Mouse (Mus musculus) hindbrain, embryonic 12.5 days (tissue): ENCODE data around the gene Scd4. TPM values are rescaled to one million over a fixed set of nuclear protein-coding genes. Genes with fewer than 3 reads are reported as not detected.

Experiments used
- ATAC-seq: fragments of 200-750 bp; cut with Nextera tagmentation; 2 replicates; pipeline ENCODE4 v1.8.0; 2017; ENCODE audit warnings: moderate TSS enrichment; ENCODE audit not compliant: low FRiP score
- H3K27ac ChIP-seq: fragments of 300-500 bp; sonication (generic); 2 replicates; pipeline ENCODE4 v1.5.1; 2016; ENCODE audit warnings: mild to moderate bottlenecking
- H3K27me3 ChIP-seq: fragments of 300-500 bp; sonication (generic); 2 replicates; pipeline ENCODE4 v1.6.1; 2016; ENCODE audit warnings: mild to moderate bottlenecking
- H3K36me3 ChIP-seq: fragments of 300-500 bp; sonication (generic); 2 replicates; pipeline ENCODE4 v1.6.1; 2016; ENCODE audit warnings: mild to moderate bottlenecking
- H3K4me1 ChIP-seq: fragments of 300-500 bp; sonication (generic); 2 replicates; pipeline ENCODE4 v1.6.1; 2016
- H3K4me2 ChIP-seq: fragments of 300-500 bp; sonication (generic); replicated peaks from 2 replicates; pipeline ENCODE4 v1.6.1; 2016; ENCODE audit warnings: mild to moderate bottlenecking
- H3K4me3 ChIP-seq: fragments of 300-500 bp; sonication (generic); 2 replicates; pipeline ENCODE4 v1.5.1; 2016; ENCODE audit warnings: mild to moderate bottlenecking
- H3K9ac ChIP-seq: fragments of 300-500 bp; sonication (generic); 2 replicates; pipeline ENCODE4 v1.6.1; 2016; ENCODE audit warnings: mild to moderate bottlenecking, moderate library complexity
- H3K9me3 ChIP-seq: fragments of 300-500 bp; sonication (generic); replicated peaks from 2 replicates; pipeline ENCODE4 v1.6.1; 2016; ENCODE audit warnings: mild to moderate bottlenecking
- WGBS: fragments of 180-500 bp; shearing (Covaris S2); methylation state at CpG from one replicate; pipeline ENCODE4 v1.1.7; 2016; 5-methylcytosine and 5-hydroxymethylcytosine counted together
- polyA plus RNA-seq: library from polyadenylated mRNA; unstranded; fragments of >200 nt; fragmentation: Nextera tagmentation; extraction: Ambion mirVana; gene quantifications from 2 replicates; pipeline ENCODE4 v1.2.1, GENCODE M21; 2016

Scd4 gene
- polyA plus RNA-seq, 1 experiment from 2014 or later = 0.10 TPM

DNA sequence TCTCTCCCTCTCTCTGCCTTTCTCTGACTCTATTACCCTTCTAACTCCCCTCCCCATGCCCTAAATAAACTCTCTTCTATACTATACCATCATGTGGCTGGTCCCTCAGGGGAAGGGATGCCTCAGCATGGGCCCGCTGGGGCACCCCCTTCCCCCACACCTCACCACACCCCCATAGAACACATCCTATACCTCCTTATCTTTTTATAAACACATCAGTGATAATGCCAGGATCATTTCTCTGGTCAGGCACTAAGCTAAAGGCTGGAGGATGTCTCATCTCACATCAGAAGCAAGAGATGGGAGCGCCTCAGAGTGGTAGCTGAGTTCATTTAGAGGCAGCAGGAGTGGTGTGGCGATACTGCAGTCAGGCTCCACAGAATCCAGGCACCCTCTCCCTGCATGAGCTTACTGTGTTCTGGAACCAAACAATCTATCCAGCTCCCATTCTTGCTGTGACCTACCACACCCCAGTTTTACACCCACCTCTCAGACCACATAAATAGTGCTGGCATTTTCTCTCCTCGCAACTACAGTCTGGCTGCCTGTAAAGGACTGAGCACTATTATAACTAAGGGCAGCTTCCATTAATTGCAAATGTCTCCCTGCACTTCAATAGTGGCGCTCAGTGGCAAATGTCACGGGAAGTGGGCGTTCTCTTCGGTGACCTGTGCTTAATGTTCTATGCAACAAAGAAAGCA is 21.4 kb upstream of the Scd4 start:
- Histone ChIP-seq H3K27ac (peak overlapping the region; percentile 64), H3K9me3 (no peaks in the 10 kb centered on the region), H3K27me3 (no peaks in the 10 kb centered on the region), H3K4me2 (no peak overlapping the region), H3K36me3 (peaks cover 17% of the 10 kb centered on the region), H3K4me3 (no peak overlapping the region), H3K9ac (no peak overlapping the region), H3K4me1 (peaks cover 22% of the 10 kb centered on the region)
- 52% methylated on average over 8 of the region's 8 CpGs for WGBS
- no peak for ATAC-seq

DNA sequence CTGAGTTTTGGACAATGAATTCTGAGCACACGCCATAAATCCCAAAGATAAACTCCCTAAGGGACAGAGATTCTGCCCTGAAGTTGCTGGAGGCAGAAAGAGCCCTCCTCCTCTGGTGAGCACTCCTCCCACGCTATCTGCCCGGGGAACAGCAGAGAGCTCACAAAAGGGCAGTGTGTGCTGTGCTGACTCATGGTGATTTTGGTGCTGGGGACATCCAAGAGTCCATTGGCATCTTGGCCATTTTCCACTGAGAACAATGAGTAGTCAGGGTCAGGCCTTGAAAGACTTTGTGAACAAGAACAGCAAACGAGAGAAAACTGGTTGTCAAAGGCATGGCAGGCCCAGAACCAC is 20.9 kb upstream of the Scd4 start:
- peak overlapping the region; percentile 64 for H3K27ac ChIP-seq
- no peak overlapping the region for H3K9ac ChIP-seq
- WGBS = 22% methylated on average over 4 of the region's 4 CpGs
- H3K27me3 ChIP-seq = no peaks in the 10 kb centered on the region
- H3K4me2 ChIP-seq = no peak overlapping the region
- ATAC-seq = no peak
- no peak overlapping the region for H3K4me3 ChIP-seq
- peaks cover 12% of the 10 kb centered on the region for H3K36me3 ChIP-seq
- no peaks in the 10 kb centered on the region for H3K9me3 ChIP-seq
- H3K4me1 ChIP-seq = peaks cover 22% of the 10 kb centered on the region

DNA sequence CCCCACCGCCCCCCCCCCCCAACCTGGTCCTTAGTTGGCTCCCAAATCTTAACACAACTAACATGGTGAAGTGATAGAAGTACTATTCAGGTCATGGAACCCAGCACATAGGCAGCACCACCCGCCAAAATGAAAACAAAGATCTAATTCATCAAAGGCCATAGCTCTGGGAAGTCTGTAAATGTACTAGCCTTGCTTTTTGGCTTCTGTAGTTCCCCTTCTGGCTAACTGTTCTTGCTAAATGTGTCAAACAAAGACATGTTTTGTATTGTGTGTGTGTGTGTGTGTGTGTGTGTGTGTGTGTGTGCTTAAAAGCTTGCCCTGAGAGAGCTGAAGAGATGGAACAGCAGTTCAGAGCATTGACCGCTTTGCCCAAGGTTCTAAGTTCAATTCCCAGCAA is 19.8 kb upstream of the Scd4 start:
- no peak for ATAC-seq
- Histone ChIP-seq H3K4me3 (no peak overlapping the region), H3K36me3 (peaks cover 2% of the 10 kb centered on the region), H3K27me3 (no peaks in the 10 kb centered on the region), H3K27ac (no peak overlapping the region), H3K9me3 (no peaks in the 10 kb centered on the region), H3K9ac (no peak overlapping the region), H3K4me1 (peaks cover 22% of the 10 kb centered on the region), H3K4me2 (no peak overlapping the region)
- 71% methylated on average over 3 of the region's 3 CpGs for WGBS

DNA sequence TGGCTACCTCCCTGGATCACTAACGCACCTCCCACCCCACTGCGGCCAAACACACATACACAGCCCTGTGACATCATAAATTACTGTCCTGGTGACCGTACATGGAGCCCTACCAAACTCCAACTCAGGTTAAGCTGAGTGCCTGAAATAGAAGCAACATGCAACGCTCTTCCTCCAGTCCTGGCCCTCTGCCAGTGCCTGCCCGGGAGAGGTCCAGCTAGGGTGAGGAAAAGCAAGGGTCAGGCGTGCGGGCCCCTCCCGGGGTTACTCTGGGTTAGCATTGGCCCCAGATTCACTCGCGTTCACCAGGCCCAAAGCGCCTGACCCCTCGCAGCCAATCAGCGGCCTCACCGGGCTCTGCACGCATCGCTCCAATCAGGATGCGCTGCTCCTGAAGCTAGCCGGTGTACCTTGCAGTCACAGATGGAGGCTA is 18.5 kb upstream of the Scd4 start:
- Histone ChIP-seq H3K9me3 (no peaks in the 10 kb centered on the region), H3K27ac (peak overlapping the region; percentile 5; the same call in 1 of the 2 replicates), H3K9ac (peak overlapping the region; percentile 39), H3K4me2 (peak overlapping the region; percentile 67), H3K27me3 (no peaks in the 10 kb centered on the region), H3K4me1 (peaks cover 22% of the 10 kb centered on the region), H3K4me3 (peak overlapping the region; percentile 38), H3K36me3 (peaks cover 2% of the 10 kb centered on the region; the same call in 1 of the 2 replicates)
- WGBS = 5% methylated on average over 18 of the region's 18 CpGs
- peak; percentile 92 for ATAC-seq

DNA sequence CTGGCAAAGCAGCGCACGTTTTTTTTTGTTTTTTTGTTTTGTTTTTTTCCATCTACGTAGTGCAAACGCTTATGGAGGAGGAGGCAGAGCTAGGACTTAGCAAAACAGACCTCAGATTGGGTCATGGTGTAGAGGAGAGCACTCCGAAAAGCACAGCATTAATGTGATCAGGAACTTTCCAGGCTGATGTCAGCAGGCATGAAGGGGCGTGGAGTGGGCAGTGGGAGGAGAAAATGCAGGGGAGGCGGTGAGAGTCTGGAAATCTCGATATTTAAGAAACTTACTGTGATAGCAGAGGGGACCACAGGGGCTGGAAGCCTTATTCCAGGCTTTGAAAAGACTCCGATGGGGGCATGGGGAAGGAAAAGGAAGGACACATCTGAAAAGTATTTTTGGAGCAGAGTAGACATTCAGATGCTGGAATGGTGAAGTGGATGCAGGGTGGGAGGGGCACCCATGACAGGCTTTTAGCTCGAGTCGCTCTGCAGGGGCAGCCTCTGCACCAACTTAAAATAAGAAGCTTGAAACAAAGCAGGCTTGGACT is 17.9 kb upstream of the Scd4 start:
- Histone ChIP-seq H3K9me3 (no peaks in the 10 kb centered on the region), H3K4me1 (peaks cover 22% of the 10 kb centered on the region), H3K4me3 (peak overlapping the region; percentile 38), H3K9ac (peak overlapping the region; percentile 39), H3K36me3 (peaks cover 2% of the 10 kb centered on the region; the same call in 1 of the 2 replicates), H3K27me3 (no peaks in the 10 kb centered on the region), H3K4me2 (peak overlapping the region; percentile 67), H3K27ac (peak overlapping the region; percentile 0; the same call in 1 of the 2 replicates)
- ATAC-seq = peak; percentile 71
- WGBS = under 1% methylated on average over 11 of the region's 11 CpGs

DNA sequence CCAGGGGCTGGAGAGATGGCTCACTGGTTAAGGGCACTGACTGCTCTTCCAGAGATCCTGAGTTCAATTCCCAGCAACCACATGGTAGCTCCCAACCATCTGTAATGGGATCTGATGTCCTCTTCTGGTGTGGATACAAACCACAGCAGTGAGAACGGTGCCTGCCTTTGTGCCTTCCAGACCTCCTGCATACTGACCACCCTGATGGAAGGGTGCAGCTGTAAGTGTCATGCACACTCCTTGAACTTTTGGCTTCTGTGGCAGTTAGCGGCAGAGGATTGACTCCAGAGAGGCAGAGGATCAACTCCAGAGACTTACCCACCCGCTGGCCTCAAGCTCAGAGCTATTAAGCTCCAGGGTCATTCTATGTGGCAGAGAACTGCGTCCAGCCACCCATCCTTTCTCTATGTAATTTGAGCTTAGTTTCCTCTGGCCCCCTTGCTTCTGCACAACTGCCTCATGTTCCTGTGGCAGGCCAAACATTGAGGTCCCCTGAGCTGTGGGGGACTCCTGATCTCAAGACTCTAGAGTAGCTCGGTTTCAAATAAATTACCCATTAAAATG is 16.1 kb upstream of the Scd4 start:
- Histone ChIP-seq H3K4me1 (peaks cover 11% of the 10 kb centered on the region), H3K9ac (no peak overlapping the region), H3K27me3 (no peaks in the 10 kb centered on the region), H3K36me3 (peaks cover 2% of the 10 kb centered on the region; the same call in 1 of the 2 replicates), H3K9me3 (no peaks in the 10 kb centered on the region), H3K27ac (no peak overlapping the region), H3K4me3 (no peak overlapping the region), H3K4me2 (no peak overlapping the region)
- ATAC-seq = no peak
- 56% methylated on average over 5 of the region's 5 CpGs for WGBS

DNA sequence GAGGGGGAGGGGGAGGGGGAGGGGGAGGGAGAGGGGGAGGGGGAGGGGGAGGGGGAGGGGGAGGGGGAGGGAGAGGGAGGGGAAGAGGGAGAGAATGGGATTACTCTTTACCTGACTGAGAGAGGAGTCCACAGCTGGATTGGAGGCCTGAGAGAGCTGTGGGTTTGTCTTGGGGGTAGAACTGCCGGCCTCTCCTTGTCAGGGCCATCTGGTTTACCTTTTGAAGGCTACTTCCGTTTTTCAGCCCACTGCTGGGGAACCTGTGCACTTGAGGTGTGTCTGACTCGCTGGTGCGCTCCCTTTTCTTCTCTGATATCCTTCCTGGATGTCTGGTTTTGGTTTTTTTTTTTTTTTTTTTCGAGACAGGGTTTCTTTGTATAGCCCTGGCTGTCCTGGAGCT is 15.5 kb upstream of the Scd4 start:
- WGBS = 79% methylated on average over 5 of the region's 5 CpGs
- Histone ChIP-seq H3K27me3 (no peaks in the 10 kb centered on the region), H3K4me1 (peaks cover 8% of the 10 kb centered on the region), H3K4me3 (no peak overlapping the region), H3K9me3 (no peaks in the 10 kb centered on the region), H3K9ac (no peak overlapping the region), H3K36me3 (peaks cover 2% of the 10 kb centered on the region; the same call in 1 of the 2 replicates), H3K27ac (no peak overlapping the region), H3K4me2 (no peak overlapping the region)
- ATAC-seq = no peak

DNA sequence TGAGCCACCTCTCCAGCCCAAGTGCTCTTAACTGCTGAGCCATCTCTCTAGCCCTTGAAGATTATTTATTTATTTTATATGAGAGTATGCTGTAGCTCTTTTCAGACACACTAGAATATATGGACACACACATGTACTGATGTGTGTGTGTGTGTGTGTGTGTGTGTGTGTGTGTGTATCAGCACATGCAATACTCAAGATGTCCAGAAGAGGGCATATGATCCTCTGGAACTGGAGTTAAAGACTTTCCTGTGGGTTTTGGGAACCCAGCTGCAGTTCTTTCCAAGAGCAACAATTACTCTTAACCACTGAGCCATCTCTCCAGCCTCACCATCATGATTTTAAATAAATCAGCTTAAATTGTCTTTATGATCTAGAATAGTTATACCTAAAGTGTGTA is 14.3 kb upstream of the Scd4 start:
- no peaks in the 10 kb centered on the region for H3K9me3 ChIP-seq
- no peak for ATAC-seq
- H3K9ac ChIP-seq = no peak overlapping the region
- H3K4me2 ChIP-seq = no peak overlapping the region
- no peak overlapping the region for H3K27ac ChIP-seq
- H3K4me3 ChIP-seq = no peak overlapping the region
- no peaks in the 10 kb centered on the region for H3K27me3 ChIP-seq
- peaks cover 2% of the 10 kb centered on the region; the same call in 1 of the 2 replicates for H3K36me3 ChIP-seq
- H3K4me1 ChIP-seq = peaks cover 8% of the 10 kb centered on the region

DNA sequence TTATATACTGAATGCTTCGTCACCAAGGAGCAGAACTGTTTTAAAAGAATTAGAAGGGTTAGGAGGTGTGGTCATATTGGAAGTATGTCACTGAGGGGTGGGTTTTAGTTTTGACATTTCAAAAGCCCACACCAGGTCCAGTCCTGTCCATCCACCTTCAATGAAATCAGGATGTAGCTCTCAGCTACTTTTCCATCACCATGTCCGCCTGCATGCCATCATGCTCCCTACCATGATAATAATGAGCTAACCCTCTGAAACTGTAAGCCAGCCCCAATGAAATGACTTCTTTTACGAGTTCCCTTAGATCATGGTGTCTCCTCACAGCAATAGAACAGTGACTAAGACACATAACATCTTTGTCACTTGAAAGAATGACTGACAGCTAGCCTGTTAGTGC is 12.6 kb upstream of the Scd4 start:
- WGBS = 91% methylated on average over 3 of the region's 3 CpGs
- no peak for ATAC-seq
- Histone ChIP-seq H3K27me3 (no peaks in the 10 kb centered on the region), H3K4me3 (no peak overlapping the region), H3K27ac (no peak overlapping the region), H3K36me3 (peaks cover 2% of the 10 kb centered on the region; the same call in 1 of the 2 replicates), H3K4me1 (no peaks in the 10 kb centered on the region), H3K9me3 (no peaks in the 10 kb centered on the region), H3K4me2 (no peak overlapping the region), H3K9ac (no peak overlapping the region)

DNA sequence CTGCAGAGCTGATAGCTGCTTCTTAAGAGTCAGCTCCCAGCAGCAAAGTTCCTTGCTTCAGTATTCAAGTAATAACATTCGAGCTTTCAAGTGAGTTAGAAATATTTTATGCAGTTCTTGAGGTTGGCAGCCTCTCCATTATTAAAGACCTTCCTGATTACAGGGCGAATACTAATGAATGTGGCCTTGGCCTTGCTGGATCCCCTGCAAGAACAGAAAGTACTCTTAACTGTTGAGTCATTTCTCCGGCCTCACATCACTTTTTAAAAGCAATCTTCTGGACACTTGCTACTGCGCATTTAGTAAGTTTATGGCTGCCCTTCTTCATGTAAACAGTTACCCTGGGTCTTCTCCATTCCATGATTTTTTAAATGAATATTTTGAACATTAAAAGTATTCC is 11.7 kb upstream of the Scd4 start:
- Histone ChIP-seq H3K9me3 (peaks cover 2% of the 10 kb centered on the region; the same call in 1 of the 2 replicates), H3K36me3 (peaks cover 2% of the 10 kb centered on the region; the same call in 1 of the 2 replicates), H3K4me3 (no peak overlapping the region), H3K4me2 (no peak overlapping the region), H3K4me1 (no peaks in the 10 kb centered on the region), H3K9ac (no peak overlapping the region), H3K27ac (no peak overlapping the region), H3K27me3 (no peaks in the 10 kb centered on the region)
- 81% methylated on average over 4 of the region's 4 CpGs for whole genome bisulfite sequencing
- no peak for ATAC-seq

DNA sequence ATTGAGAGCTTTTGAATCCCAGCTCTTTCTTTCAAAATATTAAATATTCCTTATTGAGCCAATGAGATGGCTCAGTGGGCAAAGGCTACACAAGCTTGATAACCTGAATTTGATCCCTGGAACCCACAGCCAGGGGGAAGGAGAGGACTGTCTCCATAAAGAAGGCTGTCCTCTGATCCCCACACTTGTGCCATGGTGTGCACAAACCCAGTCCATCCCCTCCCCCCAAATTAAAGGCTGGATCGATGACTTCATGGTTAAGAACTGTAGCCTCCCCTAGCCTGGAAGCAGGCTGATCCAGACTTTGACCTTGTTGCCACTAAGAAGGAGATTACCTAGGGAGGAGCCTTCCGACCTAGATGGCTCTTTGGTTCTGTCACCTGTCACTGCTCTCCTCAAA is 11.3 kb upstream of the Scd4 start:
- Histone ChIP-seq H3K9me3 (peaks cover 4% of the 10 kb centered on the region; the same call in 1 of the 2 replicates), H3K4me3 (no peak overlapping the region), H3K4me2 (no peak overlapping the region), H3K27me3 (no peaks in the 10 kb centered on the region), H3K27ac (no peak overlapping the region), H3K4me1 (no peaks in the 10 kb centered on the region), H3K36me3 (peaks cover 2% of the 10 kb centered on the region; the same call in 1 of the 2 replicates), H3K9ac (no peak overlapping the region)
- 93% methylated on average over 2 of the region's 2 CpGs for WGBS
- no peak for ATAC-seq

DNA sequence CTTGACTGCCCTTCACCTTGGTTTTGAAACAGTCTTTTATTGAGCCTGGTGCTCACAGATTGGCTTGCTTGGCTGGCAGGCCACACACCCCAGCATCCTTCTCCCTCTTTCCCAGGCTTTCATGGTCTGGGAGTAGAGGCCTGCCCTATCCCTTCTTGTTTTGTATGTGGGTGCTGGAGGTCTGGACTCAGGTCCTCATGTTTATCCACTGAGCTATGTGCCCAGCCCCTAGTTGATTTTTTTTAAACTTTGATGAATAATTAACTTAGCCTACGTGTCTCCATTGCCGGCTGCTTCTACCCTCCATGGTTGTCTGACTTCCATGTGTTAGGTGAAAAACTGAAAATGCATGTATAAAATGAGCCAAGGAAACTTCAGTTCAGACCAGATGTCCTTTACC is 3.3 kb upstream of the Scd4 start:
- Histone ChIP-seq H3K27me3 (no peaks in the 10 kb centered on the region), H3K9ac (no peak overlapping the region), H3K36me3 (no peaks in the 10 kb centered on the region), H3K9me3 (peaks cover 4% of the 10 kb centered on the region; the same call in 1 of the 2 replicates), H3K27ac (no peak overlapping the region), H3K4me3 (no peak overlapping the region), H3K4me2 (no peak overlapping the region), H3K4me1 (no peaks in the 10 kb centered on the region)
- 92% methylated on average over 2 of the region's 2 CpGs for WGBS
- ATAC-seq = no peak
